Mouse (Mus musculus): Measurements from ENCODE around the gene Tcp11l1. TPM values are rescaled to one million over a fixed set of nuclear protein-coding genes. Genes with fewer than 3 reads are reported as not detected.

The Tcp11l1 gene
- polyA plus RNA-seq, 1 experiment from 2014 or later: 4.6 TPM

DNA sequence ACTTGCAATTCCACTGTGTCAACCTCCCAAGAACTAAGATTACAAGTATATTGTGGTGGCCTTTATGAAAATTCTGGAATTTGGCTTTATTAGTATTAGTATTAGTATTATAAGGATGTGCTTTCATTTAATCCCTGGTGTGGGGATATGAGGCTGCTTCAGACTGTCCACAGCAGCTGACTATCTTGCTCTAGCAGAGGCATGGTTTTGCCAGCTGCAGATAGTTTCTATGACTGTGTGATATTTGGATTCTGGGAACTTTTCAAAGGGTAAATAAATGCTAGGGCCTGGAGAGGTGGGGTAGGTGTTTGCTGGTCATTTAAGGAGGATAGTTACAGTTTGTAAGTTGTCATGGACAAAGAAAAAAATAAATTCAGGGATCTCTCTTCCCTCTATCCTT, 40.2 kb downstream of the Tcp11l1 start:
- Histone ChIP-seq H3K27me3 (ENCODE audit: control insufficient read depth, insufficient read depth, low read depth, low read length) (no peaks in the 10 kb centered on the region), H3K4me2 (ENCODE audit: low read depth, low read length) (no peak overlapping the region), H3K36me3 (ENCODE audit: control insufficient read depth, insufficient read depth) (no peaks in the 10 kb centered on the region), H3K9me3 (replicated peaks; ENCODE audit: control insufficient read depth, low read length) (no peaks in the 10 kb centered on the region), H3K27ac (ENCODE audit: low read length) (no peak overlapping the region), H3K9ac (ENCODE audit: low read depth, low read length) (no peak overlapping the region), H3K4me3 (ENCODE audit: low read depth, low read length) (no peak overlapping the region), H3K4me1 (ENCODE audit: control insufficient read depth, low read depth, low read length) (no peaks in the 10 kb centered on the region; the same call in 1 of the 2 replicates)
- peak; percentile 58; the same call in 1 of the 2 replicates for ATAC-seq (ENCODE audit: low read depth)

DNA sequence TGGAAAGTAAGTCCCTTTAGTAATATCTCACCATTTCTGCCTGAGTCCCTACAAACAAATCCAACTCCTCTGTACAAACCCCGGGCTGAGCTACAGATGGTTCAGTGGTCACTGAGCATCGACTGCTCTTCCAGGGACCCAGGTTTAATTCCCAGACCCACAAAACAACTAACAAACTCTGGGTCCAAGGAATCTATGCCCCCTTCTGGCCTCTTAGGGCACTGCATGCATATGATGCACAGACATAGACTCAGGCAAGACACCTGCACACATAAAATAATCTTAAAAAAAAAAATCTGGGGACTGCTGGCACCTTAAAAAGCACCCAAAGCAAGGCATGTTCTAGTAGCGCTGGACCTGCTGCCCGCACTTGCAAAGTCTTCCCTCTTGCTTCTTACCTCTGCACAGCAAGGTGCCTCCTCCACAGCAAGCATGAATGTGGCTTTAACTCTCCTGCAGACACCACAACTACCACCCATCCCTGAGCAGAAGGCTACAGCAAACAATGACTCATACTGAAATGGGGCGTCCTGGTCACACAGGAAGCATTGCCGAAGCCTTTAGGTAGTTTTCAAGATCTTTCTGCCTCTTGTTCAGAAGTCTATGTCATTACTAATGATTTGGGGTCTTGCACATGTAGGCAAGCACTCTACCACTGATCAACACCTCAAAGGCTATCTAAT, 42.7 kb downstream of the Tcp11l1 start:
- H3K9me3 ChIP-seq (replicated peaks; ENCODE audit: control insufficient read depth, low read length): no peaks in the 10 kb centered on the region
- H3K27ac ChIP-seq (ENCODE audit: low read length): no peak overlapping the region
- H3K36me3 ChIP-seq (ENCODE audit: control insufficient read depth, insufficient read depth): peaks cover 7% of the 10 kb centered on the region
- no peaks in the 10 kb centered on the region; the same call in 1 of the 2 replicates for H3K4me1 ChIP-seq (ENCODE audit: control insufficient read depth, low read depth, low read length)
- H3K9ac ChIP-seq (ENCODE audit: low read depth, low read length): no peak overlapping the region
- no peak overlapping the region for H3K4me2 ChIP-seq (ENCODE audit: low read depth, low read length)
- no peak overlapping the region for H3K4me3 ChIP-seq (ENCODE audit: low read depth, low read length)
- no peaks in the 10 kb centered on the region for H3K27me3 ChIP-seq (ENCODE audit: control insufficient read depth, insufficient read depth, low read depth, low read length)
- WGBS (ENCODE audit: insufficient replicate concordance): 66% methylated on average over 6 of the region's 6 CpGs
- ATAC-seq (ENCODE audit: low read depth): no peak

DNA sequence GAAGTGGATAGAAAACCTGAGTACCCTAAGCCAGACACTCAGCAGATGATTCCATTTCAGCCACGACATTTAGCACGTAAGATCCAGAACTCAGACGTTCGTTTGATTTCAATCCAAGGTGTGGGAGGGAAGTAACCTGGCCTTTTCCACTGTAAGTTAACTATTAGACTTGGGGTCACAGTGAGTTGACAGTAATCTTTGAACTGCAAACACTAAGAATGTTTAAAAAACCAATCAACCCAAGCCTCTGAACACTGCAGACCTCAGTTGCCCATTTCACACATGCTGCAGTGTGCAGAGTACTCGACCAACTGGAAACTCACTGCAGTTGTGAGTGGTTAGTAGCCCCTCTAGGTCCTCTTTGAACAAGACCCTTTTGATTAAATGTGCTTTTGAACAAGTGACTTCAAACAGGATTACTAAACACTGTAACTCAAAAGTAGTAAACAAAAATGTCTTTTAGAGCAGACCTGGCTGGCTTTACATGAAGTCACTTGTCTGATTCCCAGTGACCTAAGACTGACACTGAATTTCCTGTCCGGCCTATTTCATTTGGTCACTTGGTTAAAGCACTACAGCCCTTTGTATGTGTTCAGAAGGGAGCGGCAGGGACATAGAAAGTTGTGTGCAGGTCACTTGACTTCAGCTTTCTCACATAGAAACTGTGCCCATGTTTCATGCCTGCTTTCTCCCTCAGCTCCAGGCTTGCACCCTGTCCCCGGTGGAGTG, 48.4 kb downstream of the Tcp11l1 start:
- 72% methylated on average over 8 of the region's 8 CpGs for WGBS (ENCODE audit: insufficient replicate concordance)
- ATAC-seq (ENCODE audit: low read depth): peak; percentile 86

DNA sequence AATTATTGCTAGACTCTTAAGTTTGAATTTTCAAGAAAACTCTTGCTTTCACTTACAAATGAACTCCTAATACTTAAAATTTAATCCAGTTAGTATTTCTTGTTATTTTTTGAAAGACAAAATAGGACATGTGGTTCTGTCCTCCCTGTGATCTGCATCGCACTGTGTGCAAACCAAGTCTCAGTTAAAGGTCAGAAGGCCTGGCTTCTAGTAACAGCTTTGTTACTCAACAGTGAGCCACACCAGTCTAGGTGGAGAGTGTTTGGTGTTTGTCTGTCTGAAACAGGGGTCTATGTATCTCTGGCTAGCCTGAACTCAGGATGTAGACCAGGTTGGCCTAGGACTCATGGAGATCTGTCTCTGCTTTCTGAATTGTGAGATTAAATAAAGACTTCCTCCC, 53.3 kb downstream of the Tcp11l1 start:
- Histone ChIP-seq H3K4me2 (ENCODE audit: low read depth, low read length) (no peak overlapping the region), H3K27me3 (ENCODE audit: control insufficient read depth, insufficient read depth, low read depth, low read length) (no peaks in the 10 kb centered on the region), H3K9me3 (replicated peaks; ENCODE audit: control insufficient read depth, low read length) (no peaks in the 10 kb centered on the region), H3K36me3 (ENCODE audit: control insufficient read depth, insufficient read depth) (peaks cover 10% of the 10 kb centered on the region), H3K4me3 (ENCODE audit: low read depth, low read length) (no peak overlapping the region), H3K27ac (ENCODE audit: low read length) (no peak overlapping the region), H3K4me1 (ENCODE audit: control insufficient read depth, low read depth, low read length) (no peaks in the 10 kb centered on the region), H3K9ac (ENCODE audit: low read depth, low read length) (no peak overlapping the region)
- ATAC-seq (ENCODE audit: low read depth): peak; percentile 60; the same call in 1 of the 2 replicates
- 64% methylated on average over 1 of the region's 1 CpGs for WGBS (ENCODE audit: insufficient replicate concordance)

More for the DNA sequence above, 48.4 kb downstream of the Tcp11l1 start:
- Histone ChIP-seq H3K27me3 (ENCODE audit: control insufficient read depth, insufficient read depth, low read depth, low read length) (no peaks in the 10 kb centered on the region), H3K4me1 (ENCODE audit: control insufficient read depth, low read depth, low read length) (no peaks in the 10 kb centered on the region; the same call in 1 of the 2 replicates), H3K27ac (ENCODE audit: low read length) (peak overlapping the region; percentile 82), H3K4me3 (ENCODE audit: low read depth, low read length) (no peak overlapping the region), H3K9ac (ENCODE audit: low read depth, low read length) (no peak overlapping the region), H3K36me3 (ENCODE audit: control insufficient read depth, insufficient read depth) (peaks cover 21% of the 10 kb centered on the region), H3K4me2 (ENCODE audit: low read depth, low read length) (no peak overlapping the region), H3K9me3 (replicated peaks; ENCODE audit: control insufficient read depth, low read length) (no peaks in the 10 kb centered on the region)

DNA sequence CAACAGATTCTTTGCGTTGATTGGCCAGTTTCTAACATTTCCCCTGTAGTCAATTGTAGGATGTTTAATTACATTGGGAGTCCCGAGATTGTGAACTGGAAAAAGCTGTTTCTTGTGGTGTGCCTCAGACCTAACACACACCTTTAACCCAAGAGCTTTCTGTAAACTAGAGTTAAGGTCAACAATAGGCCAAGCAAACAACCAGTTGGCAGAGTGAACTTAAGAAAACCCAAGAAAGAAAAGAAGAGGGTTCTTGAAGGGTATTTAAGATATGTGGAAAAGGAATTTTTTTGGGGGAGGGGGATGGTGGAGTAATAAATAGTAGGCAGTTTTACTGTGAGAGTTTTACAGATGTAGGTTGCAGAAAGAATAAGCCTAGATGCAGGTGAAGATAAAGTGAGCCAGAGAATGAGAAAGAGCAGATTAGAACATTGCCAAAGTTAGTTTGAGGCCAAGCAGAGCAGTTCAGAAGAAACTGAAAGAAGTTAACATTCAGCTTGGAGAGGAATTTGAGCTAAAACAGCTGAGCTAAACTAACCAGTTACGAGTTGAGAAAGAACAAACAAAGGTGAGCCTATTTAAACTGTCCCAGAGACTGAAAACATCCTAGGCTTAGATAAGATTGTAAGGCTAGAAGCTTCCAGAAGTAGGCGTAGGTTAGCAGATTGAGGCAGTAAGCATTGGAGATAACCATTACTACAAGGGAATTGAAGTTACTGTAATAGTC, 95.8 kb downstream of the Tcp11l1 start:
- no peak overlapping the region for H3K4me2 ChIP-seq (ENCODE audit: low read depth, low read length)
- WGBS (ENCODE audit: insufficient replicate concordance): 72% methylated on average over 4 of the region's 4 CpGs
- peaks cover 4% of the 10 kb centered on the region; the same call in 1 of the 2 replicates for H3K4me1 ChIP-seq (ENCODE audit: control insufficient read depth, low read depth, low read length)
- no peaks in the 10 kb centered on the region for H3K36me3 ChIP-seq (ENCODE audit: control insufficient read depth, insufficient read depth)
- peak; percentile 21; the same call in 1 of the 2 replicates for ATAC-seq (ENCODE audit: low read depth)
- H3K27ac ChIP-seq (ENCODE audit: low read length): no peak overlapping the region
- H3K9me3 ChIP-seq (replicated peaks; ENCODE audit: control insufficient read depth, low read length): no peaks in the 10 kb centered on the region
- no peak overlapping the region for H3K4me3 ChIP-seq (ENCODE audit: low read depth, low read length)
- no peaks in the 10 kb centered on the region for H3K27me3 ChIP-seq (ENCODE audit: control insufficient read depth, insufficient read depth, low read depth, low read length)
- H3K9ac ChIP-seq (ENCODE audit: low read depth, low read length): no peak overlapping the region

DNA sequence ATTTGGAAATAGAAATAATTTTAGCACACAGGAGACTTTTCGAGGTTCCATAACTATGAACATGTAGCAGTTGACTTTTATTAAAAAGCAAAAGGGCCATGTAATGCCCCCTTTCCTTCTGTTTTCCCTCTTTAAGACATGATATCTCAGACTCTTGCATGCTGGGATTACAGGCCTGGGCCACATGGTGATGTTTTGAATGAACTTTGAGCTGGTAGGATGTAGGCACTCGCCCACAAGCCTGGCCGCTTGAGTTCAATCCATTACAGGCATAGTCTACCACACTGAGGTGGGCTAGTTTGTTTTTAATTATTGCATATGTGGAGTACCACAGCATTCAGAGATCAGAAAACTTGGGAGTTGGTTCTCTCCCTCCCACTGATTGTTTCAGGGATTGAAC, 97.2 kb downstream of the Tcp11l1 start:
- Histone ChIP-seq H3K36me3 (ENCODE audit: control insufficient read depth, insufficient read depth) (peaks cover 2% of the 10 kb centered on the region), H3K9me3 (replicated peaks; ENCODE audit: control insufficient read depth, low read length) (no peaks in the 10 kb centered on the region), H3K4me1 (ENCODE audit: control insufficient read depth, low read depth, low read length) (peaks cover 4% of the 10 kb centered on the region; the same call in 1 of the 2 replicates), H3K27me3 (ENCODE audit: control insufficient read depth, insufficient read depth, low read depth, low read length) (no peaks in the 10 kb centered on the region), H3K27ac (ENCODE audit: low read length) (no peak overlapping the region), H3K4me3 (ENCODE audit: low read depth, low read length) (no peak overlapping the region), H3K9ac (ENCODE audit: low read depth, low read length) (no peak overlapping the region), H3K4me2 (ENCODE audit: low read depth, low read length) (no peak overlapping the region)
- ATAC-seq (ENCODE audit: low read depth): 0 out of 2 replicates have a peak, but pooled peaks have one; percentile 30
- 77% methylated on average over 3 of the region's 3 CpGs for WGBS (ENCODE audit: insufficient replicate concordance)

Other genes starting within 250 kb of the Tcp11l1 start
- gene Hipk3, start 217.7 kb downstream of the Tcp11l1 start, polyA plus RNA-seq (2015; fragmentation: Nextera tagmentation; extraction: Ambion mirVana): 7.4 and 7.5 TPM in 2 replicates
- 21.9 and 24.4 TPM in 2 replicates for gene Cstf3, start 121.6 kb downstream of the Tcp11l1 start, polyA plus RNA-seq (2015; fragmentation: Nextera tagmentation; extraction: Ambion mirVana)
- gene Pin1rt1, start 4.2 kb upstream of the Tcp11l1 start, polyA plus RNA-seq (2015; fragmentation: Nextera tagmentation; extraction: Ambion mirVana): not detected in 2 replicates
- 13.0 and 14.0 TPM in 2 replicates for gene Depdc7, start 30.7 kb upstream of the Tcp11l1 start, polyA plus RNA-seq (2015; fragmentation: Nextera tagmentation; extraction: Ambion mirVana)
- 1.6 and 1.7 TPM in 2 replicates for gene Qser1, start 104.6 kb upstream of the Tcp11l1 start, polyA plus RNA-seq (2015; fragmentation: Nextera tagmentation; extraction: Ambion mirVana)
- 0.33 and 0.39 TPM in 2 replicates for gene Prrg4, start 137.7 kb upstream of the Tcp11l1 start, polyA plus RNA-seq (2015; fragmentation: Nextera tagmentation; extraction: Ambion mirVana)
- gene Ccdc73, start 155.6 kb upstream of the Tcp11l1 start, polyA plus RNA-seq (2015; fragmentation: Nextera tagmentation; extraction: Ambion mirVana): 2.1 and 3.1 TPM in 2 replicates